Comparison of ENCODE assay signal across 8 mouse cellular contexts in genomic region chr10:63336901-63337300, GRCm38 (mm10). TPM values are rescaled to one million over a fixed set of nuclear protein-coding genes. Genes with fewer than 3 reads are reported as not detected.
DNase-seq lines count a peak whose midpoint lies in the region; ATAC-seq and TF ChIP-seq lines count a peak whose summit lies in the region.

No protein-coding gene starts in this region.

- no peaks in the 10 kb centered on the region for H3K27me3 ChIP-seq in forebrain, embryonic 14.5 days (replicated peaks; ENCODE audit: control insufficient read depth, insufficient read depth, low read length)
- no peaks in the 10 kb centered on the region for H3K27me3 ChIP-seq in myocyte (ENCODE audit: control insufficient read depth, insufficient read depth, insufficient read length)

- ATAC-seq in forebrain, embryonic 14.5 days, result no peak
- no peak for ATAC-seq in megakaryocyte progenitor cell, adult 5-6 weeks (replicated peaks; ENCODE audit: poor library complexity)

- H3ac ChIP-seq in myocyte (ENCODE audit: control insufficient read depth, insufficient read length), result no peak overlapping the region

- no peak overlapping the region for H3K27ac ChIP-seq in left cerebral cortex, adult 2 months
- H3K27ac ChIP-seq in forebrain, embryonic 14.5 days (ENCODE audit: low read depth, low read length), result no peak overlapping the region

- no peaks in the 10 kb centered on the region for H3K9me3 ChIP-seq in forebrain, embryonic 14.5 days (replicated peaks; ENCODE audit: control insufficient read depth, low read length)

- H3K4me3 ChIP-seq in left cerebral cortex, adult 2 months, result peak overlapping the region; percentile 65
- H3K4me3 ChIP-seq in forebrain, embryonic 14.5 days (ENCODE audit: low read depth, low read length), result peak overlapping the region; percentile 74
- peak overlapping the region; percentile 37 for H3K4me3 ChIP-seq in myocyte

- peak overlapping the region; percentile 59 for H3K4me2 ChIP-seq in forebrain, embryonic 14.5 days (ENCODE audit: low read length)
- peak overlapping the region; percentile 92 for H3K4me2 ChIP-seq in myocyte (ENCODE audit: low read depth)

- H3K9ac ChIP-seq in forebrain, embryonic 14.5 days (ENCODE audit: low read length), result peak overlapping the region; percentile 17; the same call in 1 of the 2 replicates

- intact Hi-C loops in left cerebral cortex, adult 2 months (cut with DNase I), result no loop called here
- intact Hi-C loops in left cerebral cortex, postnatal 10 days (cut with DNase I), result loop anchor here (5.0 kb wide), 1 partner anchor 40 kb away; no protein-coding TSS in a partner anchor

- no peak for DNase-seq in left cerebral cortex, adult 2 months (ENCODE audit: extremely low spot score in 1 of 2, low spot score in 2 of 2)
- no peak for DNase-seq in left cerebral cortex, adult 9 months (ENCODE audit: low spot score in 2 of 2)
- DNase-seq in forebrain, embryonic 14.5 days (ENCODE audit: low spot score), result no peak
- peak; percentile 9 for DNase-seq in kidney, postnatal 10 days
- no peak for DNase-seq in urinary bladder, adult 18-20 months (ENCODE audit: low spot score in 2 of 2)
- no peak for DNase-seq in left cerebral cortex, postnatal 10 days (ENCODE audit: extremely low spot score in 1 of 2, low spot score in 2 of 2)

- peaks cover 41% of the 10 kb centered on the region for H3K79me2 ChIP-seq in myocyte (ENCODE audit: control insufficient read depth, insufficient read depth)

- H3K4me1 ChIP-seq in forebrain, embryonic 14.5 days (ENCODE audit: control insufficient read depth, insufficient read depth, low read length), result peaks cover 16% of the 10 kb centered on the region

- TF ChIP-seq CTCF in left cerebral cortex, adult 2 months (IDR thresholded peaks at IDR 0.05), result no peak

- WGBS in forebrain, embryonic 14.5 days, result 64% methylated on average over 13 of the region's 13 CpGs

- no peak for TF ChIP-seq POLR2A in myocyte (IDR thresholded peaks at IDR 0.05; ENCODE audit: insufficient read length, low read depth)

- peaks cover 18% of the 10 kb centered on the region for H3K36me3 ChIP-seq in forebrain, embryonic 14.5 days (ENCODE audit: control insufficient read depth, insufficient read depth, low read length)
- no peaks in the 10 kb centered on the region for H3K36me3 ChIP-seq in myocyte (ENCODE audit: control insufficient read depth, insufficient read depth)

TF ChIP-seq in myocyte, 11 proteins besides CTCF, POLR2A, EP300 and RAD21:
- TF ChIP-seq TCF3 (IDR thresholded peaks at IDR 0.05; ENCODE audit: insufficient read length, low read depth) (no peak), POLR2AphosphoS2 (IDR thresholded peaks at IDR 0.05; ENCODE audit: insufficient read length, low read depth) (no peak), MAX (IDR thresholded peaks at IDR 0.05; ENCODE audit: low read depth) (no peak), E2F4 (IDR thresholded peaks at IDR 0.05; ENCODE audit: insufficient read depth) (no peak), SRF (IDR thresholded peaks at IDR 0.05; ENCODE audit: control insufficient read depth, insufficient read length, low read depth) (no peak), MYOG (IDR thresholded peaks at IDR 0.05; ENCODE audit: control insufficient read depth in 1 of 3, insufficient read depth in 1 of 3, insufficient read length in 2 of 3, low read depth in 2 of 3) (no peak), REST (IDR thresholded peaks at IDR 0.05; ENCODE audit: insufficient read depth, insufficient read length) (no peak), CEBPB (IDR thresholded peaks at IDR 0.05; ENCODE audit: insufficient read depth, poor library complexity, severe bottlenecking) (no peak), USF1 (IDR thresholded peaks at IDR 0.05; ENCODE audit: low read depth) (no peak), MYOD1 (IDR thresholded peaks at IDR 0.05; ENCODE audit: control insufficient read depth in 1 of 3, insufficient read length in 2 of 3, low read depth in 2 of 3) (no peak)

RNA-seq across cellular contexts. Expression of gene Sirt1, which starts 44.6 kb away (rescaled TPM):
- total RNA-seq in left cerebral cortex, adult 2 months (2021), result 10 to 100 TPM; 14.0 to 14.6 TPM
- 5.6 and 6.2 TPM in 2 replicates for polyA plus RNA-seq in forebrain, embryonic 14.5 days (2014; fragmentation: Nextera tagmentation; extraction: Ambion mirVana)
- 2.4 TPM for polyA plus RNA-seq in myocyte (2012; fragmentation: generic; extraction: Trizol)
- 44.1 and 50.3 TPM in 2 replicates for total RNA-seq in megakaryocyte progenitor cell, adult 5-6 weeks (2015)
- 35.1 and 38.2 TPM in 2 replicates for total RNA-seq in megakaryocyte progenitor cell, adult 5-6 weeks (2017)
- total RNA-seq in left cerebral cortex, postnatal 10 days (2021), result 10 to 100 TPM; 12.8 TPM

RNA-seq across cellular contexts. Expression of gene Dnajc12, which starts 45.3 kb away (rescaled TPM):
- 10 to 100 TPM; 23.0 to 24.0 TPM for total RNA-seq in left cerebral cortex, adult 2 months (2021)
- 9.8 and 11.2 TPM in 2 replicates for polyA plus RNA-seq in forebrain, embryonic 14.5 days (2014; fragmentation: Nextera tagmentation; extraction: Ambion mirVana)
- polyA plus RNA-seq in myocyte (2012; fragmentation: generic; extraction: Trizol), result 2.4 TPM
- 7.4 and 15.1 TPM in 2 replicates for total RNA-seq in megakaryocyte progenitor cell, adult 5-6 weeks (2015)
- 5.3 and 5.9 TPM in 2 replicates for total RNA-seq in megakaryocyte progenitor cell, adult 5-6 weeks (2017)
- 10 to 100 TPM in 1 of 2 experiments, 1 to 10 TPM in 1; 9.0 to 13.0 TPM for total RNA-seq in left cerebral cortex, postnatal 10 days (2021)
